Mouse (Mus musculus): ENCODE data around the gene Castor2. TPM values are rescaled to one million over a fixed set of nuclear protein-coding genes. Genes with fewer than 3 reads are reported as not detected.

Gene Castor2
- polyA plus RNA-seq, 1 experiment from 2014 or later = 13.2 TPM

DNA sequence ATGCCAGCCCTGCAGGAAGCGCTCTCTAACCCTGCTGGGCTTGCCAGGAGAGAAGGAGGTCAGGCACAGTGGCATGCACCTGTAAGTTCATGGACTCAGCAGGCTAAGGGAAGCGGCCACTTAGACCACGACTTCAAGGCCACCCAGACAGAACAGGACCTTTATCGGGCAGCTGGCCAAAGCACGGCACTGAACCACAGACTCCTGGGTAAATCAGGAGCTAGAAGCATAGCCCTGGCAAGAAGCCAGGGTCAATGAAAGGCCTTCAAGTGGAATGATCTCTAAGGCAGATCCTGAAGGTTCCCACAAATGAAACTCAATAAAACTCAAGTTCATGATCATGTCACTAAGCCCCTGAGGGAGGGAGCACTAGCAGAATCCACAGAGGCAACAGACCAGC lies 65.2 kb downstream of the Castor2 start:
- WGBS = 75% methylated on average over 5 of the region's 5 CpGs
- no peak overlapping the region for H3K4me2 ChIP-seq
- H3K27ac ChIP-seq = no peak overlapping the region
- H3K4me1 ChIP-seq (replicated peaks) = no peaks in the 10 kb centered on the region
- H3K9me3 ChIP-seq = no peaks in the 10 kb centered on the region
- H3K4me3 ChIP-seq (replicated peaks) = no peak overlapping the region
- H3K9ac ChIP-seq (replicated peaks) = no peak overlapping the region
- peaks cover 87% of the 10 kb centered on the region for H3K36me3 ChIP-seq
- no peak for ATAC-seq (ENCODE audit: insufficient number of reproducible peaks, insufficient read depth, low FRiP score, low TSS enrichment, low read depth)
- H3K27me3 ChIP-seq = no peaks in the 10 kb centered on the region

DNA sequence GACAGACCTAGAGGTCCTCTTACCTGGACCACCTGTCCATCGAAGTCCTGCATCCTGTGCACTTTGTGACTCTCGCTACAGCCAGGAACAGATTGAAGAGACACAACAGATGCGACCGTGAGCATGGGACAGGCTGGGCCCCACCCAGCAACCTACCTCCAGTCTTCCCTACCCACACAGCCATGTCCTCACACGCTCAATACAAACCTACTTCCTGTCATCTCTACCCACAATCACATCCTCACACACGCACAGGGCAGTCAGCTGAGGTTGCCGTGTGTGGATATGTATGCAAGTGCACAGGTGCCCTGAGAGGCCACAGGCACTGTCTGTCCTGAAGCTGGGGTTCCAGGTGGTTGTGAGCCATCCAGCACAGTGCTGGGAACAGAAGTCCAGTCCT lies 67.1 kb downstream of the Castor2 start:
- H3K36me3 ChIP-seq = peaks cover 85% of the 10 kb centered on the region
- no peak overlapping the region for H3K4me3 ChIP-seq (replicated peaks)

DNA sequence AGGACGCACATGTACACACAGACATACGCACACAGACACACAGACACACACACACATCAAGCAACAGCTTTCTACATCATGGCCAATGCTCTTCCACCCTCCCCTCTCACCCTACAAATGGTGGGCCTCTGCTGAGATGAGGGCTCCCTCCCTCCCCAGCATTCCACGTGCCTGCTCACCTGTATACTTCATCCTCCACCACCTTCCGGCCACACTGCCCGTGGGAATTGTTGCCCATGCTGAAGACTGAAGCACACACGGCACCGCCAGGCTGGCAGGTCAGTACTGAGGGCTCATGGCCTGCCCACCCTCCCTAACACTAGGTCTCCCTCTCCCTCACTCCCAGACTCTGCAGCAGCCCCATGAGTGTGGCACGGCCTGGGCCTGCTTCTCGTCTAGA lies 68.5 kb downstream of the Castor2 start:
- no peak overlapping the region for H3K9ac ChIP-seq (replicated peaks)
- H3K27ac ChIP-seq = no peak overlapping the region
- H3K36me3 ChIP-seq = peaks cover 81% of the 10 kb centered on the region
- no peak overlapping the region for H3K4me2 ChIP-seq
- whole genome bisulfite sequencing = 86% methylated on average over 9 of the region's 9 CpGs
- no peak overlapping the region for H3K4me3 ChIP-seq (replicated peaks)
- ATAC-seq (ENCODE audit: insufficient number of reproducible peaks, insufficient read depth, low FRiP score, low TSS enrichment, low read depth) = no peak
- no peaks in the 10 kb centered on the region for H3K27me3 ChIP-seq
- H3K9me3 ChIP-seq = no peaks in the 10 kb centered on the region
- no peaks in the 10 kb centered on the region for H3K4me1 ChIP-seq (replicated peaks)

More for the DNA sequence above, 67.1 kb downstream of the Castor2 start:
- 93% methylated on average over 7 of the region's 7 CpGs for WGBS
- H3K9ac ChIP-seq (replicated peaks) = no peak overlapping the region
- H3K9me3 ChIP-seq = no peaks in the 10 kb centered on the region
- H3K4me2 ChIP-seq = no peak overlapping the region
- no peaks in the 10 kb centered on the region for H3K27me3 ChIP-seq
- ATAC-seq (ENCODE audit: insufficient number of reproducible peaks, insufficient read depth, low FRiP score, low TSS enrichment, low read depth) = no peak
- H3K4me1 ChIP-seq (replicated peaks) = no peaks in the 10 kb centered on the region
- no peak overlapping the region for H3K27ac ChIP-seq

DNA sequence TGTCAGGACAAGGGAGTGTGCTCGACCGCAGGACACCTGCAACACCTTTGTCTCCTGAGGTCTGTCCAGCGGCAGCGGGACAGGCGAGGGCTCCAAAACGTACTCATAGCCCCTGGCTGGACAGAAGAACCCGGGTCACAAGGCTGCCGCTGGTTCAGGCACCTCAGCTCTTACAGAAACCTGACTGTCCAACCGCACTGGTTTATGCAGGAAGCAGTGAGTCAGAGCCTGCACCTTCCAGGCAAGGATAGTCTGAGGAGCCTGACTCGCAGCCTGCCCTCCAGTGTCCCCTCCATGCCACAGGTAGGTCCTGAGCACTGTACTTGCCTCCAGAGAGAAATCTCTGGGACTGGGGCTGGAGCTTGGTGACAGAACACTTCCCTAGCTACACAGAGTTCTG lies 69.7 kb downstream of the Castor2 start:
- no peaks in the 10 kb centered on the region for H3K9me3 ChIP-seq
- no peak overlapping the region for H3K4me3 ChIP-seq (replicated peaks)
- WGBS = 93% methylated on average over 10 of the region's 10 CpGs
- peaks cover 2% of the 10 kb centered on the region; the same call in 1 of the 2 replicates for H3K4me1 ChIP-seq (replicated peaks)
- no peaks in the 10 kb centered on the region for H3K27me3 ChIP-seq
- no peak for ATAC-seq (ENCODE audit: insufficient number of reproducible peaks, insufficient read depth, low FRiP score, low TSS enrichment, low read depth)
- H3K27ac ChIP-seq = no peak overlapping the region
- no peak overlapping the region for H3K9ac ChIP-seq (replicated peaks)
- H3K4me2 ChIP-seq = no peak overlapping the region
- peaks cover 74% of the 10 kb centered on the region for H3K36me3 ChIP-seq

DNA sequence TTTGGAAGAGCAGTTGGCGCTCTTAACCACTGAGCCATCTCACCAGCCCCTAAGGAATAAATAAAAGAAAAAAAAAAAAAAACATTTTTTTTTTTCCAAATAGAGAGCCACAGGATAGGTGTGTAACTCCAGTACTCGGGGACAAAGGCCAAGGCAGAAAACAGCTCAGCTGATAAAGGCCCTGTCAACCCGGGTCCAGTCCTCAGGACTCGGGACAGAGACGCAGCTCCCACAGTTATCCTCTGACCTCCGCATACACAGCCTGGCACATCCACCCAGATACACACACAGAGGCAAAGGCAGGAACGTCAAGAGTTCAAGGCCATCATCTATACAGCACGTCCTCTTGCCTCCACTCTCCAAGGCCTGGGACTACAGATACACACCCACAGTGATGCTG lies 70.7 kb downstream of the Castor2 start:
- Histone ChIP-seq H3K36me3 (peaks cover 66% of the 10 kb centered on the region), H3K4me1 (replicated peaks) (peaks cover 10% of the 10 kb centered on the region), H3K4me2 (no peak overlapping the region), H3K27me3 (no peaks in the 10 kb centered on the region), H3K27ac (no peak overlapping the region), H3K9ac (replicated peaks) (no peak overlapping the region), H3K4me3 (replicated peaks) (no peak overlapping the region), H3K9me3 (no peaks in the 10 kb centered on the region)
- ATAC-seq (ENCODE audit: insufficient number of reproducible peaks, insufficient read depth, low FRiP score, low TSS enrichment, low read depth) = no peak
- WGBS = 98% methylated on average over 8 of the region's 8 CpGs

DNA sequence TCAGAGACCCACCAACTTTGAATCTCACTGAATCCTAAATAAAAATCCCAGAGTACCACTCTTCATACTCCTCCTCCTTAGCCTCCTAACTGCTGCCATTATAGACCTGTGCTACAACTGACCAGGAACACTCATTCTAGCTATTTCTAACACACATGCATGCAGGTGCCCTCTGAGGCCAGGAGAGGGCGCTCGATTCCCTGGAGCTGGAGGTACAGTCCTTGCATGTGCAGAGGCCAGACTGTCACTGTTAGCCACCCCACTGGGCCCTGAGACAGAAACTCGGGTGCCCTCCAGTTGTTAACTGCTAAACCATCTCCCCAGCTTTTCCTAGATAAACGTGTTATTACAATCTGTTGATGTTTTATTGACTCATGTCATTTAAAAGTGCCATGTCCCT lies 73.7 kb downstream of the Castor2 start:
- Histone ChIP-seq H3K4me3 (replicated peaks) (no peak overlapping the region), H3K36me3 (peaks cover 40% of the 10 kb centered on the region), H3K4me1 (replicated peaks) (peaks cover 18% of the 10 kb centered on the region), H3K4me2 (no peak overlapping the region), H3K9ac (replicated peaks) (no peak overlapping the region), H3K9me3 (no peaks in the 10 kb centered on the region), H3K27me3 (no peaks in the 10 kb centered on the region), H3K27ac (no peak overlapping the region)
- WGBS = 42% methylated on average over 4 of the region's 4 CpGs
- no peak for ATAC-seq (ENCODE audit: insufficient number of reproducible peaks, insufficient read depth, low FRiP score, low TSS enrichment, low read depth)

DNA sequence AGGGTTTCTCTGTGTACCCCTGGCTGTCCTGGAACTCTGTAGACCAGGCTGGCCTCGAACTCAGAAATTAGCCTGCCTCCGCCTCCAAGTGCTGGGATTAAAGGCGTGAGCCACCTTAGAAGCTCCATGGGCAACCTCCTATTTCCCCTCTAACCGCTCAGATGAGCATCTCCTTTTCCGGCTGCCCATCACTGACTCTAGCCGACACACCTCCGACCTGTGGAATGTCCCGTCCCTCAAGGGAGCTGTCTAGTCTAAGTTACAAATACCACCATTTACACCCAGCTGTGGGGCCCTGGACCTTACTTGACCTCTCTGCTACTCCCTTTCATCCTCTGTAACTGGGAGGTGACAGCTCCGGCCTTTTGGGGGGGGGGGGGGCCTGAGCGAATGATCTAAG lies 76.2 kb downstream of the Castor2 start:
- no peak for ATAC-seq (ENCODE audit: insufficient number of reproducible peaks, insufficient read depth, low FRiP score, low TSS enrichment, low read depth)
- H3K4me3 ChIP-seq (replicated peaks) = peak overlapping the region; percentile 97
- WGBS = 4% methylated on average over 10 of the region's 10 CpGs

DNA sequence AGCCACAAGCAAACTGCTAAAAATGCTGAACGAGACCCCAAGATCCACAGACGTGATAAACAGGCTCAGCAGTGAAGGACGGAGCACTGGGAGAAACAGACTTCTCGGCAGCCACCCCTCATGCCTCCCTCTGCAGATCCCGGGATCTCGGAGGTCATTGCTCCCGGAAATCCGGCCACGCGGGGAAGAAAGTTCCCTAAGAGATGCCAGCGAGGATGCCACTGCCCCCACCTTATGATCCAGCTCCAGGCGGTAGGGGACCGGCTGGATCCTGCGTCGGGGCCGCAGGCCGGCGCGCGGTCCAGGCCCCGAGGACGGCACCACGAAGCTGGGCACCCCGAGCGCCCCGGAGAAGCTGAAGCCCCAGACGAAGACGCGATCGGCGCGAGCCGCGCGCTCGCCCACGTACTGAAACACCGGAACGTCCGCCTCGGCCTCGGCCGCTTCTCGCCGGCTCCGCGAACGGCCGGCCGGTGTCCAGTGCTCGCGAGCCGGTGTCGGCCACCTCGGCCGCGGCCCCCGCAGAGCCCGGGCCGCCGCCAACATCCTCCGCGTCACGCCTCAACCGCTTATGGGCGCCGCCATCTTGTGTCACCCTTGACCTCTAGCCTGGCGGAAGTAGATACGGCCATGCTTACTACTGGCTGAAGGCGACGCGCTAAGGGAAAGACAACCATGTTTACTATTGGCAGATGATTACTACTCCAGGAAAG lies 76.8 kb downstream of the Castor2 start, which contains the start of gene Rcc1l:
Rcc1l (minus strand) TSS at position 606 of the 713 bp plus-strand sequence.
- H3K9ac ChIP-seq (replicated peaks) = peak within 1 kb of the TSS; percentile 76
- H3K4me2 ChIP-seq = peak within 1 kb of the TSS; percentile 91
- peak; percentile 82 for ATAC-seq (ENCODE audit: insufficient number of reproducible peaks, insufficient read depth, low FRiP score, low TSS enrichment, low read depth)
- peaks cover 17% of the 10 kb centered on the region; the same call in 1 of the 2 replicates for H3K36me3 ChIP-seq
- under 1% methylated on average over 72 of the region's 72 CpGs for WGBS
- peak within 1 kb of the TSS; percentile 84 for H3K27ac ChIP-seq
- H3K4me3 ChIP-seq (replicated peaks) = peak within 1 kb of the TSS; percentile 97
- no peaks in the 10 kb centered on the region for H3K27me3 ChIP-seq
- no peaks in the 10 kb centered on the region for H3K9me3 ChIP-seq
- H3K4me1 ChIP-seq (replicated peaks) = peaks cover 21% of the 10 kb centered on the region

More for the DNA sequence above, 76.2 kb downstream of the Castor2 start:
- peak overlapping the region; percentile 84 for H3K27ac ChIP-seq
- peaks cover 18% of the 10 kb centered on the region for H3K4me1 ChIP-seq (replicated peaks)
- peaks cover 23% of the 10 kb centered on the region; the same call in 1 of the 2 replicates for H3K36me3 ChIP-seq
- H3K27me3 ChIP-seq = no peaks in the 10 kb centered on the region
- H3K9me3 ChIP-seq = no peaks in the 10 kb centered on the region
- H3K9ac ChIP-seq (replicated peaks) = peak overlapping the region; percentile 76
- H3K4me2 ChIP-seq = peak overlapping the region; percentile 91

DNA sequence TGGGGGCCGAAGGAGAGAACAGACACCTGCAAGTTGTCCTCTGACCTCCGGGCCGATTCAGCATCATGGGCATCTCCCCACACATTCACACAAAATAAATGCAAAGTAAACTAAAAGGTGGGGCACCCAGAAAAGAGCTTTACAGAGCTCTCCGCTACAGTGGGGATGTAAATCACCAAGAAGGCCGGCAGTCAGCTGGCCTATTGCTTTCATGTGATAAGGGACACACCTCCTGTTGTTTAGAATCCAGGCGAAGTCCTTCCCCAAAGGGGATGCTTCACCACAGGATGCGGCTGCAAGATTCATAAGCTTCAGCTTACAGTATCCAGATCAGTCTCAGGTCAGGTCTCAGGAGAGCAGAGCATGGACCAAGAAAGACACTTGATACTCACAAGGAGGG lies 79.0 kb downstream of the Castor2 start:
- no peak for ATAC-seq (ENCODE audit: insufficient number of reproducible peaks, insufficient read depth, low FRiP score, low TSS enrichment, low read depth)
- peaks cover 40% of the 10 kb centered on the region for H3K4me1 ChIP-seq (replicated peaks)
- no peak overlapping the region for H3K27ac ChIP-seq
- no peak overlapping the region for H3K4me3 ChIP-seq (replicated peaks)
- H3K27me3 ChIP-seq = no peaks in the 10 kb centered on the region
- no peaks in the 10 kb centered on the region for H3K9me3 ChIP-seq
- H3K9ac ChIP-seq (replicated peaks) = no peak overlapping the region
- WGBS = 76% methylated on average over 7 of the region's 7 CpGs
- H3K4me2 ChIP-seq = no peak overlapping the region
- H3K36me3 ChIP-seq = peaks cover 5% of the 10 kb centered on the region; the same call in 1 of the 2 replicates

DNA sequence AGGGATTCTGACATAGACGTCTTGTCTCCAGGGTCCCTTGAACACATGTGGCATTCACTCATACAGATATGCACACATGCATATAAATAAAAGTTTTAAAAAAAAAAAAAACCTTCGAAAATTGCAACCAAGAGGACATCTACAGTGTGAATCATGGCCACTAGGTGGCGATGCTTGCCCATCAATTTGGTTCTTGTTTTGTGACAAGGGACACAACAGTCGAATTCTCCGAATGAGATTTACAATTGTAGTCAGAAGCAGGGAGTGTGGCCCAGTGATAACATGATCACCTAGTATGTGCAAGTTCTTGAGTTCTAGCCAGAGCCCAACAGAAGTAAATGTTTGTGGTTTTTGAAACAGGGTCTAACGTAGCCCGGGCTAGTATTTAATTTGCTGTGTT lies 80.4 kb downstream of the Castor2 start:
- no peaks in the 10 kb centered on the region for H3K27me3 ChIP-seq
- no peaks in the 10 kb centered on the region for H3K9me3 ChIP-seq
- H3K27ac ChIP-seq = no peak overlapping the region
- no peak overlapping the region for H3K9ac ChIP-seq (replicated peaks)
- no peak overlapping the region for H3K4me2 ChIP-seq
- H3K36me3 ChIP-seq = no peaks in the 10 kb centered on the region
- peaks cover 33% of the 10 kb centered on the region for H3K4me1 ChIP-seq (replicated peaks)
- H3K4me3 ChIP-seq (replicated peaks) = no peak overlapping the region
- 27% methylated on average over 7 of the region's 7 CpGs for WGBS
- ATAC-seq (ENCODE audit: insufficient number of reproducible peaks, insufficient read depth, low FRiP score, low TSS enrichment, low read depth) = no peak

DNA sequence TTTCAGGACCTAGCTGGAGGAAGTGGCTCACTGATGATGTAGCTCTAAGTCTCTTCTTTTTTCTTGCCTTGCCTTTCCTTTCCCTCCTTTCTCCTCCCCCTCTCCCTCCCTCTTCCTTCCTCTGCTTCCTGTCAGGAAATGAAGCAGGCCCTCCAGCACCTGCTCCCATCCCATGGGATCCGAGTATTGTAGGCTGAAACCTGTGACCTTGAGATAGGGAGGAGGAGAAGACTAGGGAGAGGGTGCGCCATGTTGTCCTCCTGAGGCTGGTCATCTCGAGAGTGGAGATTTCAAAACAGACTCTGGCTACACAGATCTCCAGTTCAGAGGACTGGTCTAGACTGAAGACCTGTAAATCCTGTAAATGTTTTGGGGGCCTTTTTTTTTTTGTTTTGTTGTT lies 82.7 kb downstream of the Castor2 start:
- Histone ChIP-seq H3K36me3 (no peaks in the 10 kb centered on the region), H3K27me3 (no peaks in the 10 kb centered on the region), H3K9ac (replicated peaks) (no peak overlapping the region), H3K4me2 (no peak overlapping the region), H3K4me1 (replicated peaks) (peaks cover 23% of the 10 kb centered on the region), H3K4me3 (replicated peaks) (no peak overlapping the region; the same call in 1 of the 2 replicates), H3K27ac (no peak overlapping the region), H3K9me3 (no peaks in the 10 kb centered on the region)
- ATAC-seq (ENCODE audit: insufficient number of reproducible peaks, insufficient read depth, low FRiP score, low TSS enrichment, low read depth) = no peak
- 62% methylated on average over 3 of the region's 3 CpGs for WGBS

DNA sequence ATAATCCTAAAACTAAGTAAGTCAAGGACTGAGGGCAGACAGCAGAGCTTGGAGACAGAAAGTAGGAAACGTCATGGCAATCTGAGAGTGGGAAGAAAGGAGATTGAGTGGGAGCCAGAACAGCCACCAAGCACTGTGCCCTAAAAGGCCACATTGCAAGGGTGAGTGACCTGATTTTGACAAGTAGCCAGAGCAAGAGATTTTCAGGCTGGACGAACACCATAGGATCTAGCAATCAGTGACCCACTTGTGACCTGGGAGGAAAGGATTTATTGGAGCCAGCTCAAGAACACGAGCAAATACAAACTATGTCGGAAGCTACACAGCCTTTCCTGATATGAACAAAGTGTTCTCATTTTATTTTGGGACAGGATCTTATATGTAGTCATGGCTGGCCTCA lies 83.2 kb downstream of the Castor2 start:
- Histone ChIP-seq H3K36me3 (no peaks in the 10 kb centered on the region), H3K4me3 (replicated peaks) (peak overlapping the region; percentile 75), H3K27ac (0 out of 2 replicates have a peak overlapping the region, but pooled peaks have one; percentile 12), H3K4me2 (peak overlapping the region; percentile 84), H3K27me3 (no peaks in the 10 kb centered on the region), H3K9me3 (peaks cover 5% of the 10 kb centered on the region), H3K4me1 (replicated peaks) (peaks cover 23% of the 10 kb centered on the region), H3K9ac (replicated peaks) (peak overlapping the region; percentile 88)
- ATAC-seq (ENCODE audit: insufficient number of reproducible peaks, insufficient read depth, low FRiP score, low TSS enrichment, low read depth) = no peak
- WGBS = 69% methylated on average over 4 of the region's 4 CpGs
